Mouse (Mus musculus) liver, embryonic 14.5 days (tissue): Measurements from ENCODE around the gene Crp.

Experiments used
- CTCF ChIP-seq: IDR thresholded peaks from 2 replicates; pipeline ENCODE4 v1.5.1; 2016; ENCODE audit warnings: antibody characterized with exemption, low read depth, control low read depth
- EP300 ChIP-seq: IDR thresholded peaks from 2 replicates; pipeline ENCODE4 v1.6.1; 2016; ENCODE audit warnings: antibody characterized with exemption, low read depth

- TF ChIP-seq CTCF (no peak), EP300 (no peak)
Measured at GRCm38 (mm10) chr1:172701381-172701780, 3.5 kb downstream of the Crp start.
